Mouse (Mus musculus) common myeloid progenitor, adult 5-6 weeks (primary cell): ENCODE data around the gene Zfp91. TPM values are rescaled to one million over a fixed set of nuclear protein-coding genes. Genes with fewer than 3 reads are reported as not detected.

Source experiments
- total RNA-seq: library from RNA; stranded (forward); fragments of 200-1000, 187-1606 nt; gene quantifications from 2 replicates; pipeline ENCODE4 v1.2.3, GENCODE M21; 2017

The Zfp91 gene
- total RNA-seq, 1 experiment from 2014 or later, result 124 TPM

Other genes starting within 250 kb of the Zfp91 start
- gene Gm4952, start 196.2 kb downstream of the Zfp91 start, total RNA-seq, result not detected in 2 replicates
- not detected in 2 replicates for gene Glyat, start 162.8 kb downstream of the Zfp91 start, total RNA-seq
- not detected in 2 replicates for gene Olfr1442, start 125.7 kb downstream of the Zfp91 start, total RNA-seq
- not detected in 2 replicates for gene Olfr1443, start 118.0 kb downstream of the Zfp91 start, total RNA-seq
- not detected in 2 replicates for gene Keg1, start 100.3 kb downstream of the Zfp91 start, total RNA-seq
- 2.2 and 4.0 TPM in 2 replicates for gene Cntf, start 30.5 kb downstream of the Zfp91 start, total RNA-seq
- gene Lpxn, start 67 bp upstream of the Zfp91 start, total RNA-seq, result 1.6 and 4.3 TPM in 2 replicates
- gene Gm5244, start 50.6 kb upstream of the Zfp91 start, total RNA-seq, result not detected in 2 replicates
- not detected in 2 replicates for gene Olfr1444, start 61.2 kb upstream of the Zfp91 start, total RNA-seq
- gene Olfr1445, start 87.7 kb upstream of the Zfp91 start, total RNA-seq, result not detected in 2 replicates
- gene Olfr1446, start 97.4 kb upstream of the Zfp91 start, total RNA-seq, result not detected in 2 replicates
- not detected in 2 replicates for gene Olfr1447, start 107.6 kb upstream of the Zfp91 start, total RNA-seq
- gene Olfr1448, start 128.3 kb upstream of the Zfp91 start, total RNA-seq, result not detected in 2 replicates
- gene Olfr1449, start 134.7 kb upstream of the Zfp91 start, total RNA-seq, result not detected in 2 replicates
- gene Olfr1450, start 154.1 kb upstream of the Zfp91 start, total RNA-seq, result not detected in 2 replicates
- not detected in 2 replicates for gene Olfr1451, start 198.9 kb upstream of the Zfp91 start, total RNA-seq
- gene Olfr1453, start 232.2 kb upstream of the Zfp91 start, total RNA-seq, result not detected in 2 replicates